ENCODE assay signal across 16 mouse cellular contexts in the genomic region with DNA sequence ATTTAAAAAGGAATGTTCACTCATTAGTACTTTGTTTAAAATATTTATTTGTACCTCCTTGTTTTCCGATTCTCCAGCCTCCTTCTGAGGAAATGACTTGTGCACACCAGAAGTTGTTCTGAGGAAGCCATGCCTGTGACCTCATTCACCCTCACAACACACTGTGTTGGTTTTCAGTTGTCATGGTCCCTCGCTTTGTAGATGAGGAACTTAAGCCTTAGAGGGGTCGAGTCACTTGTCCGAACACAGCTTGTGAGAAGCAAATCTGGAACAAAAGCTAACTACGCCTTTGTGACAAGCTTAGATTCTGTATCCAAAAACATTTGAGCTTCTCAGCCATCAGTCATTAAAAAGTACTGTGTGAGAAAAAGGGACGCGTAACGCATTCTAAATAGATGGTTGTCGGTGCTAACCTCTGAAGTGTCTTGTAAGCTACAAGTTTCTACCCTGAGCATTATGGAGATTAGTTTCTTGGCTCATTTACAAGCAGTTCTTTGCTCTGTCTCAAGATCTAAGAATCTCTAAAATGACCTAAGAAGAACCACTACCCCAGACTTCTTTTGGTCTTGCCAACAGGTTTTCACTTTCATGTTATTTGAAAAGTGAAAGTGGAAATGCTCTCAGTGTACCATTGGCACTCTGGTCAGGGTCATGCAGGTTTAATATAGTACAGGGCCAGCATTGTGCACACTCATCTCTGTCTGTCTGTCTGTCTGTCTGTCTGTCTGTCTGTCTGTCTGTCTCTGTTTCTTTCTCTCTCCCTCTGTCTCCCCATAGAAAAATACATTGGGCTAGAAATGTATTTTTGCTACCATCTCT. TPM values are rescaled to one million over a fixed set of nuclear protein-coding genes. Genes with fewer than 3 reads are reported as not detected.
A peak's percentile ranks its signal among the peaks of the same experiment; 100 is the strongest.
DNase-seq lines count a peak whose midpoint lies in the region; ATAC-seq and TF ChIP-seq lines count a peak whose summit lies in the region.
"Had no signal": no experiment of that assay in that cellular context is flagged by ENCODE, and none has a peak within 500 bp of the region (broad histone marks: within the 10 kb centered on the region; RNA-seq: fewer than 3 reads in every experiment).

No protein-coding gene starts in this region.

- no peak for DNase-seq in liver, postnatal 0 days
- DNase-seq in liver, result no peak
- peak; percentile 44 for DNase-seq in naive thymus-derived CD4-positive, alpha-beta T cell, adult 2 months (ENCODE audit: low read depth)
- DNase-seq in lung, adult 18-20 months, result no peak
- no peak for DNase-seq in layer of hippocampus, postnatal 10 days (ENCODE audit: low spot score in 2 of 2)
- DNase-seq: cerebellum, adult 18-20 months; gastrocnemius, postnatal 14 days; kidney, postnatal 25 days had no signal

- no peak overlapping the region for H3K4me2 ChIP-seq in liver, postnatal 0 days (ENCODE audit: low read depth, low read length)
- H3K4me2 ChIP-seq in kidney, embryonic 16.5 days (replicated peaks; ENCODE audit: low read depth, low read length), result no peak overlapping the region
- H3K4me2 ChIP-seq: embryonic facial prominence, embryonic 13.5 days; forebrain, embryonic 15.5 days; heart, embryonic 15.5 days; lung, embryonic 15.5 days had no signal

- H3K27ac ChIP-seq in liver, postnatal 0 days (ENCODE audit: low read depth), result no peak overlapping the region
- H3K27ac ChIP-seq in kidney, embryonic 16.5 days (ENCODE audit: low read length), result no peak overlapping the region
- H3K27ac ChIP-seq: embryonic facial prominence, embryonic 13.5 days; forebrain, embryonic 15.5 days; heart, embryonic 15.5 days; lung, embryonic 15.5 days had no signal

- 0 out of 2 replicates have a peak, but pooled peaks have one; percentile 23 for ATAC-seq in liver, postnatal 0 days
- ATAC-seq in activated CD4-positive, CD25-positive, alpha-beta regulatory T cell, adult 4 months, result peak; percentile 76
- peak; percentile 51; the same call in 1 of the 2 replicates for ATAC-seq in megakaryocyte, adult 5-6 weeks (ENCODE audit: poor library complexity, severe bottlenecking)
- no peak for ATAC-seq in kidney, embryonic 16.5 days (ENCODE audit: low FRiP score, low TSS enrichment)
- ATAC-seq: forebrain, embryonic 15.5 days; intestine, embryonic 16.5 days had no signal

- TF ChIP-seq EP300 in liver, postnatal 0 days (IDR thresholded peaks at IDR 0.05; ENCODE audit: low read depth), result no peak

- no peaks in the 10 kb centered on the region for H3K9me3 ChIP-seq in liver, postnatal 0 days (ENCODE audit: low read length)
- H3K9me3 ChIP-seq in kidney, embryonic 16.5 days (ENCODE audit: low read length), result no peaks in the 10 kb centered on the region
- H3K9me3 ChIP-seq: embryonic facial prominence, embryonic 13.5 days; forebrain, embryonic 15.5 days; heart, embryonic 15.5 days; lung, embryonic 15.5 days had no signal

- H3K4me3 ChIP-seq in liver, postnatal 0 days (ENCODE audit: low read depth, low read length), result no peak overlapping the region
- H3K4me3 ChIP-seq in kidney, embryonic 16.5 days (ENCODE audit: low read length), result no peak overlapping the region
- H3K4me3 ChIP-seq: embryonic facial prominence, embryonic 13.5 days; forebrain, embryonic 15.5 days; heart, embryonic 15.5 days; lung, embryonic 15.5 days had no signal

- H3K9ac ChIP-seq in liver, postnatal 0 days (replicated peaks), result no peak overlapping the region
- H3K9ac ChIP-seq in kidney, embryonic 16.5 days (replicated peaks; ENCODE audit: low read length), result no peak overlapping the region
- H3K9ac ChIP-seq: embryonic facial prominence, embryonic 13.5 days; forebrain, embryonic 15.5 days; heart, embryonic 15.5 days; lung, embryonic 15.5 days had no signal

- no peaks in the 10 kb centered on the region for H3K4me1 ChIP-seq in liver, postnatal 0 days (ENCODE audit: insufficient read depth)
- no peaks in the 10 kb centered on the region for H3K4me1 ChIP-seq in kidney, embryonic 16.5 days (ENCODE audit: insufficient read depth, low read length)
- H3K4me1 ChIP-seq: embryonic facial prominence, embryonic 13.5 days; forebrain, embryonic 15.5 days; heart, embryonic 15.5 days; lung, embryonic 15.5 days had no signal

- H3K27me3 ChIP-seq in liver, postnatal 0 days (ENCODE audit: insufficient read depth, low read length), result no peaks in the 10 kb centered on the region
- no peaks in the 10 kb centered on the region for H3K27me3 ChIP-seq in kidney, embryonic 16.5 days (ENCODE audit: insufficient read depth, low read length)
- H3K27me3 ChIP-seq: embryonic facial prominence, embryonic 13.5 days; forebrain, embryonic 15.5 days; heart, embryonic 15.5 days; lung, embryonic 15.5 days had no signal

- 67% methylated on average over 9 of the region's 9 CpGs for WGBS in liver, postnatal 0 days (ENCODE audit: insufficient replicate concordance)
- 79% methylated on average over 9 of the region's 9 CpGs for WGBS in kidney, embryonic 16.5 days

- no peak for TF ChIP-seq CTCF in liver, postnatal 0 days (IDR thresholded peaks at IDR 0.05; ENCODE audit: low read depth)

- no peaks in the 10 kb centered on the region for H3K36me3 ChIP-seq in liver, postnatal 0 days (replicated peaks; ENCODE audit: insufficient read depth, low read length)
- no peaks in the 10 kb centered on the region for H3K36me3 ChIP-seq in kidney, embryonic 16.5 days (ENCODE audit: insufficient read depth, low read length)
- H3K36me3 ChIP-seq: embryonic facial prominence, embryonic 13.5 days; forebrain, embryonic 15.5 days; heart, embryonic 15.5 days; lung, embryonic 15.5 days had no signal

RNA-seq across cellular contexts. Expression of a gene that starts 9.7 kb away (rescaled TPM):
- polyA plus RNA-seq in liver, postnatal 0 days (2015; fragmentation: Nextera tagmentation; extraction: Ambion mirVana), result 0.60 and 1.1 TPM in 2 replicates
- 10 to 100 TPM; 62.0 to 66.3 TPM for polyA plus RNA-seq in activated CD4-positive, CD25-positive, alpha-beta regulatory T cell, adult 4 months (2017; shearing (Covaris generic))
- 2.1 and 3.4 TPM in 2 replicates for total RNA-seq in megakaryocyte, adult 5-6 weeks (2015)
- total RNA-seq in megakaryocyte, adult 5-6 weeks (2017), result 0.95 and 2.6 TPM in 2 replicates
- total RNA-seq in layer of hippocampus, postnatal 10 days (2021), result 100 to 1,000 TPM; 238 to 268 TPM
- 0.48 and 0.50 TPM in 2 replicates for polyA plus RNA-seq in kidney, embryonic 16.5 days (2015; fragmentation: Nextera tagmentation; extraction: Ambion mirVana)

Comparison
In these comparisons a context has a peak if more than half of its experiments do, and no peak if none do; other contexts are left out.
1. RNA of a gene that starts 9.7 kb away (polyA plus RNA-seq): 62.0 to 66.3 TPM in activated CD4-positive, CD25-positive, alpha-beta regulatory T cell, adult 4 months; 0.60 to 1.1 TPM in liver, postnatal 0 days and 0.48 to 0.50 TPM in kidney, embryonic 16.5 days; every median in the first group is over 10 times any median in the second.